Mouse (Mus musculus) lung, adult 2 months (tissue): Measurements from ENCODE around the gene Lyrm7. TPM values are rescaled to one million over a fixed set of nuclear protein-coding genes. Genes with fewer than 3 reads are reported as not detected.
A peak's percentile ranks its signal among the peaks of the same experiment; 100 is the strongest.

Experiments used
- DNase-seq: peaks from one replicate; pipeline ENCODE4 v3.0.0; 2022
- H3K4me1 ChIP-seq: fragments of 200-500 bp; 2 replicates; pipeline ENCODE4 v1.6.1; 2011; ENCODE audit warnings: low read length; ENCODE audit not compliant: control insufficient read depth, insufficient read depth
- H3K4me3 ChIP-seq: fragments of 200-500 bp; replicated peaks from 2 replicates; pipeline ENCODE3; 2011; ENCODE audit warnings: low read depth, mild to moderate bottlenecking, control low read depth, low read length; ENCODE audit errors: extremely low read depth
- CTCF ChIP-seq: fragments of 200-500 bp; IDR thresholded peaks from 2 replicates; pipeline ENCODE4 v1.5.1; 2011; ENCODE audit warnings: mild to moderate bottlenecking, low read length, control low read depth; ENCODE audit not compliant: insufficient read depth
- POLR2A ChIP-seq: fragments of 200-500 bp; IDR thresholded peaks from 2 replicates; pipeline ENCODE4 v1.6.1; 2011; ENCODE audit warnings: low read depth, mild to moderate bottlenecking, control low read depth, low read length, borderline replicate concordance; ENCODE audit errors: extremely low read depth
- WGBS: fragments of 180-500 bp; shearing (Covaris S2); methylation state at CpG from one replicate; pipeline ENCODE4 v1.1.7; 2018; 5-methylcytosine and 5-hydroxymethylcytosine counted together
- polyA plus RNA-seq: library from polyadenylated mRNA; depleted of rRNA; stranded (reverse); fragments of >200 nt; gene quantifications from 2 replicates; pipeline ENCODE4 v1.2.3, GENCODE M21; 2012

Lyrm7 gene
- polyA plus RNA-seq, 1 experiment, result 0.40 TPM

DNA sequence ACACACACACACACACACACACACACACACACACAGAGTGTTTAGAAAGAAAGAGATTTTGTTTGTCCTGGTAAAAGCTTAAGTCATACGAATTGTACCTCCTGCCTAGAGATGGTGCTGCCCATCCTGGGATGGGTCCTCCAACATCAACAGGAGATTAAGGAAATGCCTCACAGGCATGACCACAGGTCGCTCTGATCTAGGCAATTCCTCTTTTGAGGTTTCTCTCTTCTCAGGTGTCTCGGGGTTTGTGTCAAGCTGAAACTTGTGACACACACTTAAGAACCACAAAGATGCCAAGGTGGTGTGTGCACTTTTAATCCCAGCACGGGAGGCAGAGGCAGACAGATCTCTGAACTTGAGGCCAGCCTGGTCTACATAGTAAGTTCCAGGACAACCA, 52.5 kb downstream of the Lyrm7 start:
- Histone ChIP-seq H3K4me3 (no peak overlapping the region), H3K4me1 (peaks cover 9% of the 10 kb centered on the region)
- 62% methylated on average over 4 of the region's 4 CpGs for WGBS
- TF ChIP-seq POLR2A (no peak), CTCF (no peak)
- DNase-seq, result no peak

DNA sequence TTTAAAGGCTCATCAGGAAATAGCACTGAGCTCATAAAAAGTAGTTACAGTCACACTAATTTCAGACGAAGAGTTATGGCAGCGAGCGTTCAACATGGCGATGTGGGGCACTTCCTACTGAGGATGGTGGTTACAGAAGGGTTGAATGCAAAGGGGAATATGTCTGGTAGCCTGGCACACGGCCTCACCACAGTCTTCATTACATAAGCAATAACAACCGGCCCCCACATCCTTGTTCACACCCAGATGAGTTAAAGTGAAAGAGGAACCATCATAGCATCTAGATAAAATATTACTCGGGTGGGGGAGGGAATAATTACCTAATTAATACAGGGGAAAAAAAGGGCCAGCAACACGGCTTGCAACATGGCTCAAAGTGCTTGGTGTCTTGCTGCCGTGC, 53.0 kb downstream of the Lyrm7 start:
- no peak for DNase-seq
- WGBS, result 51% methylated on average over 9 of the region's 9 CpGs
- TF ChIP-seq POLR2A, result no peak
- Histone ChIP-seq H3K4me3 (no peak overlapping the region), H3K4me1 (peaks cover 9% of the 10 kb centered on the region)

DNA sequence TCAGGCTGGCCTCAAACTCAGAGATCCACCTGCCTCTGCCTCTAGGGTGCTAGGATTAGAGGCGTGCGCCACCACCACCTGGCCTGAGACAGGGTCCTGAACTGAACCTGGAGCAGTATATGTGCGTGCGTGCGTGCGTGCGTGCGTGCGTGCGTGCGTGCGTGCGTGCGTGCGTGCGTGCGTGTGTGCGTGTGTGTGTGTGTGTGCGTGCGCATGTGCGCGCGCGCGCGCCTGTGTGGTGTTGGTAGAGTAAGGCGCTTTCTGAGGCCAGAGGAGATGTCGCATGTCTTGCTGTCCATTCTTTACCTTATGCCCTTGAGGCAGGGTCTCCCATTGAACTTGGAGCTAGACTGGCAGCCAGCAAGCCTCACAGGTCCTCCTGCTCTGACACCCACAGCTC, 53.8 kb downstream of the Lyrm7 start:
- no peak for DNase-seq
- no peak overlapping the region for H3K4me3 ChIP-seq
- peaks cover 9% of the 10 kb centered on the region for H3K4me1 ChIP-seq
- 97% methylated on average over 28 of the region's 28 CpGs for WGBS
- TF ChIP-seq CTCF, result no peak
- no peak for TF ChIP-seq POLR2A

DNA sequence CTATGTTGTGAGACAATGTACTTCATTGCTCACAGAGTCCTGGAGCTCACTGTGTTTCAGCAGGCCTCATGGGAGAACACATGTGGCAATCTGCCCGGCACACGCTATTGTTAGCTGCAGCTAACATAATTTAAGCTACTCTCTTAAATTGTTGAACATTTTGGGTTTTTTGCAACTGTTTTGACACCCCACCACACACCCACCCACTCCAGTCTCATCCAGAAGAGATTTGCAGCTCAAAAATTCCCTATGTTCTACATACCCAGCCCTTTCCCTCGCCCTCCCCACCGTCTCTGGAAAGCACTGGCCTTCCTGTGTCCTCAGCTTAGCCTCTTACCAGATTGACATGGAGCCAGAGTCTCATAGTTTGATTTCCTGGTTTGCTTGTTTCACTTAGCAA, 55.5 kb downstream of the Lyrm7 start:
- DNase-seq, result peak; percentile 21
- Histone ChIP-seq H3K4me1 (peaks cover 9% of the 10 kb centered on the region), H3K4me3 (no peak overlapping the region)
- TF ChIP-seq CTCF (no peak), POLR2A (no peak)
- 40% methylated on average over 4 of the region's 4 CpGs for WGBS

DNA sequence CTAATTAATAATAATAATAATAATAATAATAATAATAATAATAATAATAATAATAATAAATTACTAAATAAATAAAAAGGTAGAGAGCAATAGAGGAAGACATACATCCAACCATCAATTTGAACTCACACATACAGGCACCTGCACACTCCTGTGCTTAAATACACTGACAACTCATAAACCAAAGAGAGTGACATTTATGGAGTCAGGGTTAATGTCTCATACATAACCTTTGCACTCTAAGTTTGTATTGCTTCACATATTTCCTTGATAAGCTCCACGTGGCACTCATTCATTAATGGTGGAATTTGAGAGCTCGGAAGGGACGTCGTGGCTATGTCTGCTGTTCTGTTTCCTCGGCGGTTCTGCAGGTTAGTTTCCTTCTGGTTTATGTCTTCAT, 58.1 kb downstream of the Lyrm7 start:
- Histone ChIP-seq H3K4me3 (no peak overlapping the region), H3K4me1 (peaks cover 9% of the 10 kb centered on the region)
- no peak for TF ChIP-seq CTCF
- no peak for TF ChIP-seq POLR2A
- DNase-seq, result no peak
- 51% methylated on average over 6 of the region's 6 CpGs for WGBS

DNA sequence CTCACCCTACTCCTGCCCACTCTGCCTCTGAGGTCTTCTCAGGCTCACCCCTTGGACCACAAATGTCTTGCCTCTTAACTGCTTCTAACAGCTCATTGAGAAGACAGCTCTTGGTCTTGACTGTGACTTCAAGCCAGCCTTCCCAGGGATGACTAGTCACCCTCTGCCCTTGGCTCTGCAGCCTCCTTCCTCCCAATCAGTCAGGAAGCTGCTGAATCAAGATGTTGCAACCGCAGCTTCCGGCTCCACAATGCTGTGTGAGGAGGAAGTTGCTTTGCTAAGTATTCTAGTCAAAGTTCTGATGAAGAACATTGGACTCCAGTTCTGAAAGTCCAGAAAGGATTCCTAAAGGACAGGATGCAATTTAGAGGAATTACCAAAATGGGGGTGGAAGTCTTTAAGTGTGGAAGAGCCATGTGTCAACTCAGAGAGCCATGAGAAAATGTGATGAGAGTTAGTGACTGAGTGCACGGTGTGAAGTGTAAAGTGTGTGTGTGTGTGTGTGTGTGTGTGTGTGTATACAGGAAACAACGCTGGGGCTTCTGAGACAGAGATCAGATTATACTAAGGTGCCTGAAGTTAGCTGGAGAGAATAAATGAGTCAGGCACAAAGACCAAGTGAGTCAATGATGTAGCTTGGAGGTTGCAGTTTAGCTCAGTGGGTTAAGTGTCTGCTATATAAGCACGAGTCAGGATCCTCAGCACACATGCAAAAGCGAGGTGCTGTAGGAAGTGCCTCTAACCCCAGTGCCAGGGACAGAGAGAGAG, 58.7 kb downstream of the Lyrm7 start:
- TF ChIP-seq CTCF (no peak), POLR2A (no peak)
- Histone ChIP-seq H3K4me1 (peaks cover 5% of the 10 kb centered on the region), H3K4me3 (no peak overlapping the region)
- 27% methylated on average over 6 of the region's 6 CpGs for WGBS
- DNase-seq, result no peak

DNA sequence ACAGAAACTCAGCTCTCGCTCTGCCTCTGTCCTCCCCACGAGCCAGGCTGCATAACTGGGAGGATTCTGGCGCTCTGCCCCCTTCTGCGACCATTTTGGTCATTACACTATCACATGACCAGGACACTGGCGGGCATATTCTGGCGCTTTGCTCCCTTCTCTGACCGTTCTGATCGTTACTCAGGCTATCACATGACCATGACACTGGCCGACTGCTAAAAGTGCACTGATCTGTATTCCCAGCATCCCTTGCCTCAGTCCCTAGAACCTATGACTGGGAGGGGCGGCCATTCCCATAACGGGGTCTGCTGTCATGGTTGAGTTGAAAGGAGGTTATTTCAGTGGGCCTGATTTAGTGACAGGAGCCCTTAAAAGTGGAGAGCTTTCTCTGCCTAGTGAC, 64.2 kb downstream of the Lyrm7 start:
- WGBS, result 85% methylated on average over 11 of the region's 11 CpGs
- no peak overlapping the region for H3K4me3 ChIP-seq
- no peak for DNase-seq
- H3K4me1 ChIP-seq, result no peaks in the 10 kb centered on the region
- TF ChIP-seq CTCF (no peak), POLR2A (no peak)

DNA sequence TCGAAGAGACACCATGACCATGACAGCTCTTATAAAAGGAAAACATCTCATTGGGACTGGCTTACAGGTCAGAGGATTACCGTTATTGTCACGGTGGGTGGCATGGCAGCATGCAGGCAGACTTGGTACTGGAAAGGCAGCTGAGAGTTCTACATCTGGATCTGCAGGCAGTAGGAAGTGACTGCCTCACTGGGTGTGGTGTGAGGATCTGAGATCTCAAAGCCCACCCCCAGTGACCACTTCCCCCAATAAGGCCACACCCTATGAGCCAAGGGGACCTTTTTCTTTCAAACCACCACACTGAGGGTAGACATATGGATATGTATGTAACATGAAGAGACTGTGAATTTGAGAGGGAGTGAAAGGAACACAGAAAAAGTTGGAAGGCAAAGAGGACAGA, 66.0 kb downstream of the Lyrm7 start:
- no peak for DNase-seq
- WGBS, result 95% methylated on average over 3 of the region's 3 CpGs
- no peaks in the 10 kb centered on the region for H3K4me1 ChIP-seq
- TF ChIP-seq CTCF, result no peak
- TF ChIP-seq POLR2A, result no peak
- no peak overlapping the region for H3K4me3 ChIP-seq

DNA sequence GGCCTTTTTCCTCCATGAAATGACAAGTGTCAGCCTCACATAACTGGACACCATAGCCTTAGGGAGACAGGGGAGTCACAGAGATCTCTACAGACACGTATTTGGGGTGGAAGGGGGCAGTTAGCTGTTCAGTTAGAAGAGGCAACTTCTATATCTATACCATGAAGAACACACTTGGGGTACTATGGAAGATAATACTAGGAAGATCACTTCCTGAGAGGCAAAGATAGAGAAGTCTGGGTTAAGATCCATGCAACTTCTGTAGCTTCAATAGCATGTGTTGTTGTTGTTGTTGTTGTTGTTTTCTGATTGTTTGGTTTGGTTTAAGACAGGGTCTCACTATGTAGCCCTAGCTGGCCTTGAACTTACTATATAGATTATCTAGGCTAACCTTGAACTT, 67.5 kb downstream of the Lyrm7 start:
- H3K4me3 ChIP-seq, result no peak overlapping the region
- TF ChIP-seq POLR2A (no peak), CTCF (no peak)

DNA sequence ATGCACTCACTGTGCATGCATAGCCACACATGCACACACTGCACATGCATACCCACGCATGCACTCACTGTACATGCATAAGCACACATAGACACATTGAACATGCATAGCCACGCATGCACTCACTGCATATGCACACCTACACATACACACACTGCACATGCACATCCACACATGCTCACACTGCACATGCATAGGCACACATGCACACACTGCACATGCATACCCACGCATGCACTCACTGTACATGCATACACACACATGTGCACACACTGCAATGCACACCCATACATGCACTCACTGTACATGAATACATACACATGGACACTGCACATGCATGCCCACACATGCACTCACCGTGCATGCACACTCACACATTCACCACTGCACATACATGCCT, 69.3 kb downstream of the Lyrm7 start:
- TF ChIP-seq POLR2A (no peak), CTCF (no peak)
- 99% methylated on average over 4 of the region's 4 CpGs for WGBS

More for the DNA sequence above, 67.5 kb downstream of the Lyrm7 start:
- 70% methylated on average over 1 of the region's 1 CpGs for whole genome bisulfite sequencing
- no peaks in the 10 kb centered on the region for H3K4me1 ChIP-seq
- no peak for DNase-seq

More for the DNA sequence above, 69.3 kb downstream of the Lyrm7 start:
- Histone ChIP-seq H3K4me3 (no peak overlapping the region), H3K4me1 (no peaks in the 10 kb centered on the region)
- no peak for DNase-seq
